9 mouse cellular contexts compared by ENCODE assay signal in genomic region chr2:166667790-166668695, GRCm38 (mm10). TPM values are rescaled to one million over a fixed set of nuclear protein-coding genes. Genes with fewer than 3 reads are reported as not detected.
DNase-seq lines count a peak whose midpoint lies in the region; ATAC-seq lines count a peak whose summit lies in the region.
"Had no signal": no experiment of that assay in that cellular context is flagged by ENCODE, and none has a peak within 500 bp of the region (broad histone marks: within the 10 kb centered on the region; RNA-seq: fewer than 3 reads in every experiment).

No protein-coding gene starts in this region.

- ATAC-seq in heart, embryonic 12.5 days (ENCODE audit: insufficient number of reproducible peaks, low FRiP score): peak; percentile 43; the same call in 1 of the 2 replicates
- ATAC-seq in forebrain, embryonic 14.5 days: peak; percentile 43
- peak; percentile 44; the same call in 1 of the 2 replicates for ATAC-seq in limb, embryonic 12.5 days (ENCODE audit: insufficient number of reproducible peaks, insufficient read depth, low FRiP score, low TSS enrichment, low read depth)
- no peak for ATAC-seq in kidney, embryonic 16.5 days (ENCODE audit: low FRiP score, low TSS enrichment)

- DNase-seq in heart, adult 11 months: no peak
- peak; percentile 24 for DNase-seq in MN1 (ENCODE audit: low spot score)
- DNase-seq in forebrain, embryonic 14.5 days (ENCODE audit: low spot score): peak; percentile 75
- no peak for DNase-seq in kidney, adult 18-20 months
- no peak for DNase-seq in cerebellum, adult 8-10 months
- DNase-seq: layer of hippocampus, adult 9-11 months had no signal

- peaks cover 59% of the 10 kb centered on the region for H3K4me1 ChIP-seq in heart, embryonic 12.5 days (replicated peaks)
- peaks cover 44% of the 10 kb centered on the region for H3K4me1 ChIP-seq in forebrain, embryonic 14.5 days (ENCODE audit: control insufficient read depth, insufficient read depth, low read length)
- peaks cover 65% of the 10 kb centered on the region for H3K4me1 ChIP-seq in limb, embryonic 12.5 days (replicated peaks)
- peaks cover 23% of the 10 kb centered on the region for H3K4me1 ChIP-seq in kidney, embryonic 16.5 days (ENCODE audit: insufficient read depth, low read length)

- H3K4me2 ChIP-seq in heart, embryonic 12.5 days: peak overlapping the region; percentile 52
- peak overlapping the region; percentile 31 for H3K4me2 ChIP-seq in forebrain, embryonic 14.5 days (ENCODE audit: low read length)
- peak overlapping the region; percentile 15; the same call in 1 of the 2 replicates for H3K4me2 ChIP-seq in limb, embryonic 12.5 days
- H3K4me2 ChIP-seq in kidney, embryonic 16.5 days (replicated peaks; ENCODE audit: low read depth, low read length): no peak overlapping the region

- H3K36me3 ChIP-seq in heart, embryonic 12.5 days: no peaks in the 10 kb centered on the region
- no peaks in the 10 kb centered on the region for H3K36me3 ChIP-seq in forebrain, embryonic 14.5 days (ENCODE audit: control insufficient read depth, insufficient read depth, low read length)
- H3K36me3 ChIP-seq in limb, embryonic 12.5 days: no peaks in the 10 kb centered on the region
- H3K36me3 ChIP-seq in kidney, embryonic 16.5 days (ENCODE audit: insufficient read depth, low read length): no peaks in the 10 kb centered on the region

- no peaks in the 10 kb centered on the region for H3K27me3 ChIP-seq in heart, embryonic 12.5 days (replicated peaks)
- H3K27me3 ChIP-seq in forebrain, embryonic 14.5 days (replicated peaks; ENCODE audit: control insufficient read depth, insufficient read depth, low read length): no peaks in the 10 kb centered on the region
- no peaks in the 10 kb centered on the region for H3K27me3 ChIP-seq in limb, embryonic 12.5 days
- no peaks in the 10 kb centered on the region for H3K27me3 ChIP-seq in kidney, embryonic 16.5 days (ENCODE audit: insufficient read depth, low read length)

- no peak overlapping the region for H3K4me3 ChIP-seq in heart, embryonic 12.5 days
- H3K4me3 ChIP-seq in forebrain, embryonic 14.5 days (ENCODE audit: low read depth, low read length): no peak overlapping the region
- no peak overlapping the region for H3K4me3 ChIP-seq in limb, embryonic 12.5 days (replicated peaks)
- H3K4me3 ChIP-seq in kidney, embryonic 16.5 days (ENCODE audit: low read length): no peak overlapping the region

- H3K9ac ChIP-seq in heart, embryonic 12.5 days: no peak overlapping the region
- peak overlapping the region; percentile 33; the same call in 1 of the 2 replicates for H3K9ac ChIP-seq in forebrain, embryonic 14.5 days (ENCODE audit: low read length)
- H3K9ac ChIP-seq in limb, embryonic 12.5 days (replicated peaks): no peak overlapping the region
- H3K9ac ChIP-seq in kidney, embryonic 16.5 days (replicated peaks; ENCODE audit: low read length): no peak overlapping the region

- H3K27ac ChIP-seq in heart, embryonic 12.5 days (ENCODE audit: poor library complexity, severe bottlenecking): peak overlapping the region; percentile 68
- H3K27ac ChIP-seq in forebrain, embryonic 14.5 days (ENCODE audit: low read depth, low read length): peak overlapping the region; percentile 83
- H3K27ac ChIP-seq in limb, embryonic 12.5 days: peak overlapping the region; percentile 77
- H3K27ac ChIP-seq in kidney, embryonic 16.5 days (ENCODE audit: low read length): no peak overlapping the region

- WGBS in heart, embryonic 12.5 days: 21% methylated on average over 22 of the region's 22 CpGs
- WGBS in forebrain, embryonic 14.5 days: 16% methylated on average over 22 of the region's 22 CpGs
- WGBS in limb, embryonic 12.5 days: 27% methylated on average over 22 of the region's 22 CpGs
- 32% methylated on average over 22 of the region's 22 CpGs for WGBS in kidney, embryonic 16.5 days

- H3K9me3 ChIP-seq in heart, embryonic 12.5 days (replicated peaks): no peaks in the 10 kb centered on the region
- H3K9me3 ChIP-seq in forebrain, embryonic 14.5 days (replicated peaks; ENCODE audit: control insufficient read depth, low read length): no peaks in the 10 kb centered on the region
- H3K9me3 ChIP-seq in limb, embryonic 12.5 days: no peaks in the 10 kb centered on the region
- H3K9me3 ChIP-seq in kidney, embryonic 16.5 days (ENCODE audit: low read length): no peaks in the 10 kb centered on the region

RNA-seq across cellular contexts. Expression of gene Prex1, which starts 45.6 kb away (rescaled TPM):
- polyA plus RNA-seq in heart, embryonic 12.5 days (2016; fragmentation: Nextera tagmentation; extraction: Ambion mirVana): 12.0 and 13.6 TPM in 2 replicates
- polyA plus RNA-seq in forebrain, embryonic 14.5 days (2014; fragmentation: Nextera tagmentation; extraction: Ambion mirVana): 28.4 and 34.4 TPM in 2 replicates
- polyA plus RNA-seq in limb, embryonic 12.5 days (2016; fragmentation: Nextera tagmentation; extraction: Ambion mirVana): 26.5 and 29.5 TPM in 2 replicates
- 15.7 and 17.8 TPM in 2 replicates for polyA plus RNA-seq in kidney, embryonic 16.5 days (2015; fragmentation: Nextera tagmentation; extraction: Ambion mirVana)

Comparison
In these comparisons a context has a peak if more than half of its experiments do, and no peak if none do; other contexts are left out.
1. DNase-seq: peak in MN1 (single experiment) and forebrain, embryonic 14.5 days (single experiment); none in heart, adult 11 months (single experiment), kidney, adult 18-20 months (single experiment) and cerebellum, adult 8-10 months (single experiment).